Mouse (Mus musculus) erythroblast, embryonic 14.5 days (primary cell): Measurements from ENCODE around the gene Necab3. TPM values are rescaled to one million over a fixed set of nuclear protein-coding genes. Genes with fewer than 3 reads are reported as not detected.

Experiments used
- H3K27me3 ChIP-seq: 2 replicates; pipeline ENCODE4 v1.6.1; 2012; ENCODE audit warnings: inconsistent platforms; ENCODE audit not compliant: control insufficient read depth
- H3K36me3 ChIP-seq: 2 replicates; pipeline ENCODE4 v1.6.1; 2012; ENCODE audit warnings: mild to moderate bottlenecking, inconsistent platforms; ENCODE audit not compliant: control insufficient read depth
- H3K4me1 ChIP-seq: 2 replicates; pipeline ENCODE4 v1.6.1; 2012; ENCODE audit warnings: inconsistent platforms; ENCODE audit not compliant: control insufficient read depth
- H3K4me3 ChIP-seq: replicated peaks from 2 replicates; pipeline ENCODE3; 2012; ENCODE audit warnings: moderate library complexity, mild to moderate bottlenecking, inconsistent platforms
- H3K9me3 ChIP-seq: 2 replicates; pipeline ENCODE4 v1.6.1; 2012; ENCODE audit warnings: low read length, inconsistent platforms, mixed read lengths; ENCODE audit not compliant: control insufficient read depth
- GATA1 ChIP-seq: IDR thresholded peaks from 2 replicates; pipeline ENCODE4 v1.6.1; 2012; ENCODE audit warnings: low read length, inconsistent platforms, mixed read lengths
- TAL1 ChIP-seq: IDR thresholded peaks from 3 replicates; pipeline ENCODE4 v1.6.1; 2012; ENCODE audit warnings: low read length, inconsistent platforms, mixed read lengths
- polyA plus RNA-seq: library from polyadenylated mRNA; stranded (reverse); fragments of >175 nt; gene quantifications from 2 replicates; pipeline ENCODE4 v1.2.3, GENCODE M21; 2012

The Necab3 gene
- polyA plus RNA-seq, 1 experiment = 0.23 TPM

GRCm38 (mm10) chr2:154576876-154577743 lies 18.4 kb upstream of the Necab3 start:
- no peaks in the 10 kb centered on the region for H3K9me3 ChIP-seq
- H3K36me3 ChIP-seq = no peaks in the 10 kb centered on the region
- no peak overlapping the region for H3K4me3 ChIP-seq
- TF ChIP-seq TAL1 (no peak), GATA1 (no peak)
- peaks cover 2% of the 10 kb centered on the region for H3K4me1 ChIP-seq
- no peaks in the 10 kb centered on the region for H3K27me3 ChIP-seq

- Histone ChIP-seq H3K4me1 (peaks cover 22% of the 10 kb centered on the region), H3K27me3 (no peaks in the 10 kb centered on the region), H3K9me3 (no peaks in the 10 kb centered on the region), H3K4me3 (no peak overlapping the region), H3K36me3 (no peaks in the 10 kb centered on the region)
- TF ChIP-seq TAL1 = no peak
- TF ChIP-seq GATA1 = no peak
Observed at GRCm38 (mm10) chr2:154574271-154574670, 15.6 kb upstream of the Necab3 start.

GRCm38 (mm10) chr2:154572996-154573395 lies 14.3 kb upstream of the Necab3 start:
- H3K4me1 ChIP-seq = peaks cover 34% of the 10 kb centered on the region

GRCm38 (mm10) chr2:154571976-154572375 lies 13.3 kb upstream of the Necab3 start:
- TF ChIP-seq TAL1 = no peak
- no peak for TF ChIP-seq GATA1
- H3K4me1 ChIP-seq = peaks cover 42% of the 10 kb centered on the region
- H3K4me3 ChIP-seq = no peak overlapping the region

More at GRCm38 (mm10) chr2:154572996-154573395, 14.3 kb upstream of the Necab3 start:
- peaks cover 5% of the 10 kb centered on the region for H3K36me3 ChIP-seq
- H3K4me3 ChIP-seq = no peak overlapping the region
- TF ChIP-seq TAL1 = no peak
- no peak for TF ChIP-seq GATA1
- no peaks in the 10 kb centered on the region for H3K27me3 ChIP-seq
- H3K9me3 ChIP-seq = no peaks in the 10 kb centered on the region

GRCm38 (mm10) chr2:154571266-154571665 lies 12.6 kb upstream of the Necab3 start:
- H3K4me3 ChIP-seq = no peak overlapping the region
- H3K36me3 ChIP-seq = peaks cover 20% of the 10 kb centered on the region
- TF ChIP-seq TAL1 (no peak), GATA1 (no peak)
- H3K4me1 ChIP-seq = peaks cover 48% of the 10 kb centered on the region
- H3K27me3 ChIP-seq = no peaks in the 10 kb centered on the region
- H3K9me3 ChIP-seq = no peaks in the 10 kb centered on the region

More at GRCm38 (mm10) chr2:154571976-154572375, 13.3 kb upstream of the Necab3 start:
- Histone ChIP-seq H3K36me3 (peaks cover 13% of the 10 kb centered on the region), H3K9me3 (no peaks in the 10 kb centered on the region), H3K27me3 (no peaks in the 10 kb centered on the region)

GRCm38 (mm10) chr2:154570666-154571065 lies 12.0 kb upstream of the Necab3 start:
- H3K9me3 ChIP-seq = no peaks in the 10 kb centered on the region
- peaks cover 54% of the 10 kb centered on the region for H3K4me1 ChIP-seq
- TF ChIP-seq TAL1 = no peak
- no peak for TF ChIP-seq GATA1
- peaks cover 26% of the 10 kb centered on the region for H3K36me3 ChIP-seq
- H3K27me3 ChIP-seq = no peaks in the 10 kb centered on the region
- peak overlapping the region; percentile 73 for H3K4me3 ChIP-seq

GRCm38 (mm10) chr2:154569836-154570286 lies 11.2 kb upstream of the Necab3 start, which contains the start of gene E2f1:
Gene E2f1 (minus strand): TSS chr2:154569892.
- H3K4me1 ChIP-seq = peaks cover 62% of the 10 kb centered on the region
- TF ChIP-seq GATA1 (no peak), TAL1 (no peak)
- peak within 1 kb of the TSS; percentile 73 for H3K4me3 ChIP-seq
- H3K27me3 ChIP-seq = no peaks in the 10 kb centered on the region
- peaks cover 34% of the 10 kb centered on the region for H3K36me3 ChIP-seq
- no peaks in the 10 kb centered on the region for H3K9me3 ChIP-seq

- Histone ChIP-seq H3K36me3 (peaks cover 41% of the 10 kb centered on the region), H3K4me1 (peaks cover 68% of the 10 kb centered on the region), H3K27me3 (no peaks in the 10 kb centered on the region), H3K4me3 (peak overlapping the region; percentile 73), H3K9me3 (no peaks in the 10 kb centered on the region)
- TF ChIP-seq TAL1 (0 out of 3 replicates have a peak, but pooled peaks have one; percentile 21), GATA1 (peak; percentile 65; the same call in 1 of the 2 replicates)
Observed at GRCm38 (mm10) chr2:154569071-154569748, 10.5 kb upstream of the Necab3 start.

- peaks cover 70% of the 10 kb centered on the region for H3K4me1 ChIP-seq
- H3K36me3 ChIP-seq = peaks cover 48% of the 10 kb centered on the region
- TF ChIP-seq GATA1 (no peak), TAL1 (no peak)
Observed at GRCm38 (mm10) chr2:154568329-154569070, 9.8 kb upstream of the Necab3 start.

More at GRCm38 (mm10) chr2:154568329-154569070, 9.8 kb upstream of the Necab3 start:
- H3K9me3 ChIP-seq = no peaks in the 10 kb centered on the region
- peak overlapping the region; percentile 73 for H3K4me3 ChIP-seq
- H3K27me3 ChIP-seq = no peaks in the 10 kb centered on the region
